Mouse (Mus musculus): ENCODE measurements around the gene Nsd2. TPM values are rescaled to one million over a fixed set of nuclear protein-coding genes. Genes with fewer than 3 reads are reported as not detected.

The Nsd2 gene
- total and polyA plus RNA-seq, 2 experiments from 2014 or later, result 69.4 to 76.2 TPM

GRCm38 (mm10) chr5:33893406-33893805, 72.9 kb downstream of the Nsd2 start:
- TF ChIP-seq CTCF (IDR thresholded peaks at IDR 0.05; ENCODE audit: low read depth), result no peak
- no peaks in the 10 kb centered on the region for H3K27me3 ChIP-seq (ENCODE audit: insufficient read depth, low read length)
- no peaks in the 10 kb centered on the region for H3K4me1 ChIP-seq (ENCODE audit: insufficient read depth, low read length)
- ATAC-seq (0 out of 2 replicates have a peak, but pooled peaks have one; percentile 13), DNase-seq (ENCODE audit: low spot score) (no peak)
- no peak overlapping the region for H3K9ac ChIP-seq (replicated peaks; ENCODE audit: low read length)
- peaks cover 64% of the 10 kb centered on the region for H3K36me3 ChIP-seq (ENCODE audit: insufficient read depth, low read length)
- H3K9me3 ChIP-seq (ENCODE audit: low read length), result no peaks in the 10 kb centered on the region
- H3K4me2 ChIP-seq (ENCODE audit: low read depth, low read length), result no peak overlapping the region
- no peak overlapping the region for H3K4me3 ChIP-seq (ENCODE audit: low read length)
- 91% methylated on average over 6 of the region's 6 CpGs for WGBS
- no peak overlapping the region for H3K27ac ChIP-seq

GRCm38 (mm10) chr5:33895116-33895515, 74.6 kb downstream of the Nsd2 start:
- no peaks in the 10 kb centered on the region for H3K27me3 ChIP-seq (ENCODE audit: insufficient read depth, low read length)
- peaks cover 75% of the 10 kb centered on the region for H3K36me3 ChIP-seq (ENCODE audit: insufficient read depth, low read length)
- DNase-seq (ENCODE audit: low spot score) (no peak), ATAC-seq (no peak)
- no peak for TF ChIP-seq CTCF (IDR thresholded peaks at IDR 0.05; ENCODE audit: low read depth)
- H3K4me3 ChIP-seq (ENCODE audit: low read length), result no peak overlapping the region
- H3K27ac ChIP-seq, result no peak overlapping the region
- no peaks in the 10 kb centered on the region for H3K9me3 ChIP-seq (ENCODE audit: low read length)
- no peak overlapping the region for H3K9ac ChIP-seq (replicated peaks; ENCODE audit: low read length)
- WGBS, result 89% methylated on average over 9 of the region's 9 CpGs
- no peak overlapping the region for H3K4me2 ChIP-seq (ENCODE audit: low read depth, low read length)
- H3K4me1 ChIP-seq (ENCODE audit: insufficient read depth, low read length), result no peaks in the 10 kb centered on the region

GRCm38 (mm10) chr5:33897158-33897557, 76.6 kb downstream of the Nsd2 start:
- ATAC-seq, result no peak
- H3K9me3 ChIP-seq (ENCODE audit: low read length), result no peaks in the 10 kb centered on the region
- no peak overlapping the region for H3K4me2 ChIP-seq (ENCODE audit: low read depth, low read length)

GRCm38 (mm10) chr5:33898671-33899070, 78.1 kb downstream of the Nsd2 start:
- no peak for TF ChIP-seq CTCF (IDR thresholded peaks at IDR 0.05; ENCODE audit: low read depth)
- peaks cover 81% of the 10 kb centered on the region for H3K36me3 ChIP-seq (ENCODE audit: insufficient read depth, low read length)
- H3K4me1 ChIP-seq (ENCODE audit: insufficient read depth, low read length), result no peaks in the 10 kb centered on the region
- H3K4me3 ChIP-seq (ENCODE audit: low read length), result no peak overlapping the region
- no peak for ATAC-seq
- DNase-seq (ENCODE audit: low spot score), result no peak
- H3K9ac ChIP-seq (replicated peaks; ENCODE audit: low read length), result no peak overlapping the region
- 82% methylated on average over 9 of the region's 9 CpGs for WGBS
- H3K9me3 ChIP-seq (ENCODE audit: low read length), result no peaks in the 10 kb centered on the region
- H3K4me2 ChIP-seq (ENCODE audit: low read depth, low read length), result no peak overlapping the region
- H3K27me3 ChIP-seq (ENCODE audit: insufficient read depth, low read length), result no peaks in the 10 kb centered on the region
- H3K27ac ChIP-seq, result no peak overlapping the region

More at GRCm38 (mm10) chr5:33897158-33897557, 76.6 kb downstream of the Nsd2 start:
- no peak for TF ChIP-seq CTCF (IDR thresholded peaks at IDR 0.05; ENCODE audit: low read depth)
- no peak for DNase-seq (ENCODE audit: low spot score)
- 80% methylated on average over 2 of the region's 2 CpGs for WGBS
- no peaks in the 10 kb centered on the region for H3K4me1 ChIP-seq (ENCODE audit: insufficient read depth, low read length)
- H3K27ac ChIP-seq, result no peak overlapping the region
- H3K9ac ChIP-seq (replicated peaks; ENCODE audit: low read length), result no peak overlapping the region
- H3K4me3 ChIP-seq (ENCODE audit: low read length), result no peak overlapping the region
- no peaks in the 10 kb centered on the region for H3K27me3 ChIP-seq (ENCODE audit: insufficient read depth, low read length)
- H3K36me3 ChIP-seq (ENCODE audit: insufficient read depth, low read length), result peaks cover 81% of the 10 kb centered on the region

- no peak for TF ChIP-seq CTCF (IDR thresholded peaks at IDR 0.05; ENCODE audit: low read depth)
- H3K27me3 ChIP-seq (ENCODE audit: insufficient read depth, low read length), result no peaks in the 10 kb centered on the region
- DNase-seq (ENCODE audit: low spot score), result no peak
- peak; percentile 57; the same call in 1 of the 2 replicates for ATAC-seq
- no peaks in the 10 kb centered on the region for H3K9me3 ChIP-seq (ENCODE audit: low read length)
- no peaks in the 10 kb centered on the region for H3K4me1 ChIP-seq (ENCODE audit: insufficient read depth, low read length)
- H3K4me2 ChIP-seq (ENCODE audit: low read depth, low read length), result no peak overlapping the region
- H3K9ac ChIP-seq (replicated peaks; ENCODE audit: low read length), result no peak overlapping the region
- 91% methylated on average over 3 of the region's 3 CpGs for WGBS
- H3K4me3 ChIP-seq (ENCODE audit: low read length), result no peak overlapping the region
- peaks cover 75% of the 10 kb centered on the region for H3K36me3 ChIP-seq (ENCODE audit: insufficient read depth, low read length)
- H3K27ac ChIP-seq, result no peak overlapping the region
Measured at GRCm38 (mm10) chr5:33899245-33899644, 78.7 kb downstream of the Nsd2 start.

- no peak for TF ChIP-seq CTCF (IDR thresholded peaks at IDR 0.05; ENCODE audit: low read depth)
- WGBS, result 87% methylated on average over 3 of the region's 3 CpGs
- Histone ChIP-seq H3K4me3 (ENCODE audit: low read length) (no peak overlapping the region), H3K27me3 (ENCODE audit: insufficient read depth, low read length) (no peaks in the 10 kb centered on the region), H3K4me2 (ENCODE audit: low read depth, low read length) (no peak overlapping the region), H3K36me3 (ENCODE audit: insufficient read depth, low read length) (peaks cover 67% of the 10 kb centered on the region), H3K9me3 (ENCODE audit: low read length) (no peaks in the 10 kb centered on the region), H3K9ac (replicated peaks; ENCODE audit: low read length) (no peak overlapping the region), H3K4me1 (ENCODE audit: insufficient read depth, low read length) (no peaks in the 10 kb centered on the region), H3K27ac (no peak overlapping the region)
- ATAC-seq (no peak), DNase-seq (ENCODE audit: low spot score) (no peak)
Measured at GRCm38 (mm10) chr5:33900101-33900500, 79.6 kb downstream of the Nsd2 start.

- no peak overlapping the region for H3K4me2 ChIP-seq (ENCODE audit: low read depth, low read length)
- 96% methylated on average over 9 of the region's 9 CpGs for whole genome bisulfite sequencing
- H3K36me3 ChIP-seq (ENCODE audit: insufficient read depth, low read length), result peaks cover 60% of the 10 kb centered on the region
- TF ChIP-seq CTCF (IDR thresholded peaks at IDR 0.05; ENCODE audit: low read depth), result no peak
- no peaks in the 10 kb centered on the region for H3K9me3 ChIP-seq (ENCODE audit: low read length)
- no peak for DNase-seq (ENCODE audit: low spot score)
- ATAC-seq, result no peak
- no peaks in the 10 kb centered on the region for H3K27me3 ChIP-seq (ENCODE audit: insufficient read depth, low read length)
- H3K4me1 ChIP-seq (ENCODE audit: insufficient read depth, low read length), result no peaks in the 10 kb centered on the region
- no peak overlapping the region for H3K9ac ChIP-seq (replicated peaks; ENCODE audit: low read length)
- no peak overlapping the region for H3K27ac ChIP-seq
- no peak overlapping the region for H3K4me3 ChIP-seq (ENCODE audit: low read length)
Measured at GRCm38 (mm10) chr5:33900701-33901263, 80.3 kb downstream of the Nsd2 start.

Measured in hindbrain, postnatal 0 days (tissue).